Mouse (Mus musculus) heart, postnatal 14 days (tissue): Measurements from ENCODE around the gene Krt25. TPM values are rescaled to one million over a fixed set of nuclear protein-coding genes. Genes with fewer than 3 reads are reported as not detected.
A peak's percentile ranks its signal among the peaks of the same experiment; 100 is the strongest.

ENCODE experiments used
- DNase-seq, 2 experiments: peaks; one replicate each; pipeline ENCODE4 v3.0.0; 2021 to 2022
- intact Hi-C: fragments of 180-260 bp; cut with DNase I; formaldehyde crosslinking; loops from one replicate; pipeline ENCODE4 v1.15.1; 2025
- total RNA-seq, 2 experiments: library from RNA; stranded (reverse); gene quantifications; 2 replicates each; pipeline ENCODE4 v1.2.3; 2021

The Krt25 gene
- total RNA-seq, 2 experiments from 2014 or later, result not detected

- intact Hi-C loops, result no loop called here
- no peak for DNase-seq
Observed at GRCm38 (mm10) chr11:99281116-99281515, 41.6 kb downstream of the Krt25 start.

GRCm38 (mm10) chr11:99279986-99280385 lies 42.8 kb downstream of the Krt25 start:
- intact Hi-C loops, result no loop called here
- no peak for DNase-seq

- no peak for DNase-seq
- intact Hi-C loops, result no loop called here
Observed at GRCm38 (mm10) chr11:99276786-99277185, 46.0 kb downstream of the Krt25 start.

DNA sequence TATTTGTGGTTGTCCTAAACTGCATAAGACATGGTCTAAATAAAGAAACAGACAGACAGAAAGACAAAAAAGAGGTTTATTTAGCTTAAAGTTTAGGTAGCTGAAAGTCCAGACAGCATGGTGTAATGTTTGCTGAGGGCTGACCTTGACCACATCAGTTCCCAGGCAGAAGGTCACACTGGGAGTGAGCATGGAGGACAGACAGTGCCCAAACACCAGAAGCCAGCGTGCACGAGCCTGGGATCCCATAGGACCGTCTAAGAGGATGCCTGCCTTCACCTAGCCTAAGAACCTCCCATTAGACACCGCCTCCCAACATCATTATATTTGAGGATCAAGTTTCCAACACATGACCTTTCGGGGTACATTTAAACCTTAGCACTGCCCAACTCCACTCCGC lies 47.1 kb downstream of the Krt25 start:
- intact Hi-C loops, result no loop called here

DNA sequence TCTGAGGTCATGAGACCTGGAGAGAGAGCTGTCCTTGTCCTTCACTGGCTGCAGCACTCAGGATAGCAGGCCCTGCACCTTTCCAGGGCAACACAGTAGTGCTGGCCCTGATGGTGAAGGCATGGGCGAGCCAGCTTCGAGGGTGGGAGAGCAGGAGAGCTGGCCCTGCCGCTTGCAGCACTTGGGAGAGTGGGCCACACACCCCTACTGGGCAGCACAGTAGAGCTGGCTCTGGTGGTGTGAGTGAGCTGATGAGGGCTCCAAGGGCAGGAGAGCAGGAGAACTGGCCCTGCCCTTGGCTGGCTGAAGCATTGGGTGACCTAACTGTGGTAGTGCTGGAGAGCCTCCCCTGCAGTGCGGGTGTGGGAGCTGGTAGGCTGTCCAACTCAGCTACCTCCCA lies 50.0 kb downstream of the Krt25 start:
- no peak for DNase-seq
- intact Hi-C loops, result no loop called here

More for the DNA sequence above, 47.1 kb downstream of the Krt25 start:
- no peak for DNase-seq

GRCm38 (mm10) chr11:99269192-99269591 lies 53.6 kb downstream of the Krt25 start:
- DNase-seq, result no peak
- intact Hi-C loops, result no loop called here

- intact Hi-C loops, result no loop called here
- peak in 1 of 2 experiments; percentile 6 for DNase-seq
Observed at GRCm38 (mm10) chr11:99265796-99266195, 57.0 kb downstream of the Krt25 start.

Other genes starting within 250 kb of the Krt25 start
- gene Tns4, start 233.6 kb downstream of the Krt25 start, total RNA-seq, result under 1 TPM in 1 of 2 experiments, not detected in 1; 0.15 TPM
- gene Ccr7, start 167.9 kb downstream of the Krt25 start, total RNA-seq, result under 1 TPM; 0.45 to 0.80 TPM
- 10 to 100 TPM; 49.2 to 55.7 TPM for gene Smarce1, start 91.9 kb downstream of the Krt25 start, total RNA-seq
- 10 to 100 TPM; 22.2 to 26.2 TPM for gene Krt222, start 78.9 kb downstream of the Krt25 start, total RNA-seq
- not detected for gene Krt24, start 37.7 kb downstream of the Krt25 start, total RNA-seq
- not detected for gene Krt26, start 15.0 kb upstream of the Krt25 start, total RNA-seq
- not detected for gene Krt27, start 28.2 kb upstream of the Krt25 start, total RNA-seq
- not detected for gene Krt28, start 52.0 kb upstream of the Krt25 start, total RNA-seq
- 1 to 10 TPM; 4.6 to 8.9 TPM for gene Krt10, start 66.4 kb upstream of the Krt25 start, total RNA-seq
- not detected for gene Krt12, start 99.3 kb upstream of the Krt25 start, total RNA-seq
- under 1 TPM; 0.14 to 0.22 TPM for gene Krt20, start 115.2 kb upstream of the Krt25 start, total RNA-seq
- not detected for gene Krt23, start 170.2 kb upstream of the Krt25 start, total RNA-seq
- gene Krt39, start 198.4 kb upstream of the Krt25 start, total RNA-seq, result not detected
- not detected for gene Krt40, start 220.2 kb upstream of the Krt25 start, total RNA-seq
- not detected for gene Krtap3-3, start 227.9 kb upstream of the Krt25 start, total RNA-seq
- not detected for gene Krtap3-2, start 233.9 kb upstream of the Krt25 start, total RNA-seq
- not detected for gene Gm11939, start 236.5 kb upstream of the Krt25 start, total RNA-seq
- gene Krtap3-1, start 243.7 kb upstream of the Krt25 start, total RNA-seq, result not detected